Mouse (Mus musculus): Measurements from ENCODE around the gene Gm21190.
"Not testable (repeated sequence)": the region's sequence is repeated elsewhere in the genome, so short reads cannot be mapped to it uniquely, and the experiment has no call there.

DNA sequence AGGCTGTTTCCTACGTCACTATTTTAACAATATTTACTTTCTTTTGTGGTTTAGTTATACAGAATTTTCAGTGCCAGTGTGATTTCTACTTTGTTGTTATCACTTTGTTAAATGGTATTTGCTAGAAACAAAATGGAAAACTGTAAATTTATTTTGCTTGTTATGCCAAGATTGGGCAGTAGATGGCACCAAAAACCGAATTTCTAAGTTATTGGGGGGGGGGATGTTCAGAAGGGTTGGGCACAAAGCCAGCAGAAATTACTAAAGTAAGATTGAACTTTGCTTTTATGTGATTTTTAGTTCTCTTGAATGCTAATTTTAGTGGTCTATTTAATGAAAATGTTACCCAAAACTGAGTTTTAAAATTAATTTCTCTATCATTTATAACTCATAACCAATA is 44.4 kb downstream of the Gm21190 start:
- peak; percentile 17; the same call in 1 of the 2 replicates for TF ChIP-seq CTCF (IDR thresholded peaks at IDR 0.05; ENCODE audit: low read depth)
- not testable (repeated sequence) for TF ChIP-seq EP300 (IDR thresholded peaks at IDR 0.05; ENCODE audit: low read depth)
